Mouse (Mus musculus) spleen, adult 2 months (tissue): Measurements from ENCODE around the gene Tpst2.

Experiments used
- CTCF ChIP-seq: fragments of 200-500 bp; IDR thresholded peaks from 2 replicates; pipeline ENCODE4 v1.5.1; 2011; ENCODE audit warnings: mild to moderate bottlenecking, inconsistent platforms; ENCODE audit not compliant: insufficient read depth, insufficient read length, insufficient replicate concordance; ENCODE audit errors: extremely low read depth
- POLR2A ChIP-seq: fragments of 200-500 bp; IDR thresholded peaks from 2 replicates; pipeline ENCODE4 v1.6.1; 2011; ENCODE audit warnings: low read depth, low read length, inconsistent platforms

GRCm38 (mm10) chr5:112279181-112280021, 2.9 kb downstream of the Tpst2 start:
- TF ChIP-seq CTCF (no peak), POLR2A (no peak)
